Mouse (Mus musculus) liver, embryonic 14.5 days (tissue): ENCODE measurements at regions not wholly inside any gene's neighbourhood (a gene's known extent, or its start where the extent isn't known, plus 50 kb on each side); places are given as distances from the start of the nearest gene placed in this dataset.
A peak's percentile ranks its signal among the peaks of the same experiment; 100 is the strongest.
"Not testable (repeated sequence)": the region's sequence is repeated elsewhere in the genome, so short reads cannot be mapped to it uniquely, and the experiment has no call there.

ENCODE experiments used
- ATAC-seq: fragments of 200-750 bp; cut with Nextera tagmentation; 2 replicates; pipeline ENCODE4 v1.8.0; 2017; ENCODE audit warnings: moderate number of reproducible peaks, mild to moderate bottlenecking, moderate library complexity; ENCODE audit not compliant: insufficient read depth
- DNase-seq, 3 experiments: peaks; one replicate each; pipeline ENCODE4 v3.0.0-alpha.2; 2012 to 2013; ENCODE audit warnings: low read depth in 3 of 3, low spot score in 3 of 3
- H3K27ac ChIP-seq: fragments of 300-500 bp; sonication (generic); 2 replicates; pipeline ENCODE4 v1.5.1; 2014; ENCODE audit warnings: moderate library complexity, mild to moderate bottlenecking, control low read depth, inconsistent platforms
- H3K27me3 ChIP-seq: fragments of 300-500 bp; sonication (generic); 2 replicates; pipeline ENCODE4 v1.6.1; 2014; ENCODE audit warnings: mild to moderate bottlenecking, low read length, moderate library complexity; ENCODE audit not compliant: control insufficient read depth, insufficient read depth
- H3K36me3 ChIP-seq: fragments of 300-500 bp; sonication (generic); replicated peaks from 2 replicates; pipeline ENCODE4 v1.6.1; 2014; ENCODE audit warnings: low read depth; ENCODE audit not compliant: control insufficient read depth, insufficient read depth
- H3K4me1 ChIP-seq, 2 experiments: fragments of 200-500 bp in 1 of 2; fragments of 300-500 bp in 1 of 2; sonication (generic) in 1 of 2; replicated peaks; 2 replicates each; pipeline ENCODE4 v1.6.1; 2012 to 2014; ENCODE audit warnings: antibody characterized with exemption in 1 of 2, inconsistent platforms in 1 of 2, low read length in 1 of 2; ENCODE audit not compliant: control insufficient read depth in 2 of 2, insufficient read depth in 2 of 2
- H3K4me2 ChIP-seq: fragments of 300-500 bp; sonication (generic); 2 replicates; pipeline ENCODE4 v1.6.1; 2014; ENCODE audit warnings: low read depth, mild to moderate bottlenecking, control low read depth, moderate library complexity
- H3K4me3 ChIP-seq, 2 experiments: fragments of 200-500 bp in 1 of 2; fragments of 300-500 bp in 1 of 2; sonication (generic) in 1 of 2; 2 replicates each; pipeline ENCODE4 v1.5.1; 2012 to 2014; ENCODE audit warnings: low read depth in 2 of 2, low read length in 2 of 2, mild to moderate bottlenecking in 2 of 2, control low read depth in 1 of 2, inconsistent platforms in 1 of 2, moderate library complexity in 1 of 2; ENCODE audit not compliant: insufficient read depth in 1 of 2
- H3K9ac ChIP-seq: fragments of 300-500 bp; sonication (generic); replicated peaks from 2 replicates; pipeline ENCODE4 v1.6.1; 2014; ENCODE audit warnings: mild to moderate bottlenecking, control low read depth, moderate library complexity
- H3K9me3 ChIP-seq: fragments of 300-500 bp; sonication (generic); 2 replicates; pipeline ENCODE4 v1.6.1; 2016; ENCODE audit warnings: low read length, mixed read lengths; ENCODE audit not compliant: control insufficient read depth
- CTCF ChIP-seq: IDR thresholded peaks from 2 replicates; pipeline ENCODE4 v1.5.1; 2016; ENCODE audit warnings: antibody characterized with exemption, low read depth, control low read depth
- EP300 ChIP-seq: IDR thresholded peaks from 2 replicates; pipeline ENCODE4 v1.6.1; 2016; ENCODE audit warnings: antibody characterized with exemption, low read depth
- WGBS: fragments of 180-500 bp; shearing (Covaris S2); extraction: QIAGEN DNeasy Blood & Tissue Kit; methylation state at CpG from one replicate; pipeline ENCODE4 v1.1.7; 2014; ENCODE audit not compliant: insufficient replicate concordance; 5-methylcytosine and 5-hydroxymethylcytosine counted together

GRCm38 (mm10) chr10:15807271-15807670 lies 1089.3 kb upstream of the Gje1 start:
- Histone ChIP-seq H3K4me3 (no peak overlapping the region), H3K9me3 (no peaks in the 10 kb centered on the region), H3K27ac (no peak overlapping the region), H3K27me3 (no peaks in the 10 kb centered on the region), H3K4me2 (no peak overlapping the region), H3K4me1 (no peaks in the 10 kb centered on the region), H3K9ac (no peak overlapping the region), H3K36me3 (no peaks in the 10 kb centered on the region)
- 49% methylated on average over 3 of the region's 3 CpGs for WGBS
- no peak for TF ChIP-seq EP300
- TF ChIP-seq CTCF, result no peak
- no peak for DNase-seq
- no peak for ATAC-seq

- Histone ChIP-seq H3K9me3 (no peaks in the 10 kb centered on the region), H3K36me3 (no peaks in the 10 kb centered on the region), H3K9ac (no peak overlapping the region), H3K27ac (no peak overlapping the region), H3K4me3 (no peak overlapping the region), H3K4me1 (no peaks in the 10 kb centered on the region), H3K4me2 (no peak overlapping the region), H3K27me3 (no peaks in the 10 kb centered on the region)
- ATAC-seq (no peak), DNase-seq (no peak)
- 51% methylated on average over 2 of the region's 2 CpGs for whole genome bisulfite sequencing
- TF ChIP-seq CTCF (no peak), EP300 (no peak)
Measured at GRCm38 (mm10) chr10:15805791-15806190, 1087.8 kb upstream of the Gje1 start.

GRCm38 (mm10) chr10:15793185-15793584 lies 1075.2 kb upstream of the Gje1 start:
- not testable (repeated sequence) for ATAC-seq, H3K4me2 ChIP-seq

GRCm38 (mm10) chr10:15791473-15792269 lies 1073.7 kb upstream of the Gje1 start:
- no peak for ATAC-seq
- Histone ChIP-seq H3K27ac (no peak overlapping the region), H3K4me3 (no peak overlapping the region), H3K9ac (no peak overlapping the region), H3K9me3 (no peaks in the 10 kb centered on the region), H3K4me1 (no peaks in the 10 kb centered on the region), H3K36me3 (no peaks in the 10 kb centered on the region), H3K4me2 (no peak overlapping the region), H3K27me3 (no peaks in the 10 kb centered on the region)
- TF ChIP-seq EP300 (no peak), CTCF (no peak)
- 40% methylated on average over 7 of the region's 7 CpGs for WGBS
- DNase-seq, result no peak

More at GRCm38 (mm10) chr10:15793185-15793584, 1075.2 kb upstream of the Gje1 start:
- not testable (repeated sequence) for H3K36me3 ChIP-seq, H3K27me3 ChIP-seq, DNase-seq, H3K9ac ChIP-seq, H3K9me3 ChIP-seq, H3K4me1 ChIP-seq, H3K4me3 ChIP-seq, H3K27ac ChIP-seq

GRCm38 (mm10) chr10:15759983-15760723 lies 1042.1 kb upstream of the Gje1 start:
- no peaks in the 10 kb centered on the region for H3K27me3 ChIP-seq
- no peaks in the 10 kb centered on the region for H3K9me3 ChIP-seq
- 44% methylated on average over 6 of the region's 6 CpGs for WGBS
- TF ChIP-seq CTCF, result no peak
- TF ChIP-seq EP300, result no peak
- H3K36me3 ChIP-seq, result no peaks in the 10 kb centered on the region
- no peak overlapping the region for H3K9ac ChIP-seq
- DNase-seq (peak in 1 of 3 experiments; percentile 4), ATAC-seq (peak; percentile 53; the same call in 1 of the 2 replicates)
- H3K27ac ChIP-seq, result no peak overlapping the region
- H3K4me2 ChIP-seq, result peak overlapping the region; percentile 12; the same call in 1 of the 2 replicates
- 0 out of 4 replicates have a peak, but pooled peaks cover 0 to 2% of the 10 kb centered on the region in 2 experiments for H3K4me1 ChIP-seq
- no peak overlapping the region for H3K4me3 ChIP-seq
